Mouse (Mus musculus) thymus, postnatal 4 days (tissue): ENCODE results near the gene Fbxo40.

ENCODE experiments used
- DNase-seq: peaks from one replicate; pipeline ENCODE4 v3.0.0; 2021

The Fbxo40 gene

DNA sequence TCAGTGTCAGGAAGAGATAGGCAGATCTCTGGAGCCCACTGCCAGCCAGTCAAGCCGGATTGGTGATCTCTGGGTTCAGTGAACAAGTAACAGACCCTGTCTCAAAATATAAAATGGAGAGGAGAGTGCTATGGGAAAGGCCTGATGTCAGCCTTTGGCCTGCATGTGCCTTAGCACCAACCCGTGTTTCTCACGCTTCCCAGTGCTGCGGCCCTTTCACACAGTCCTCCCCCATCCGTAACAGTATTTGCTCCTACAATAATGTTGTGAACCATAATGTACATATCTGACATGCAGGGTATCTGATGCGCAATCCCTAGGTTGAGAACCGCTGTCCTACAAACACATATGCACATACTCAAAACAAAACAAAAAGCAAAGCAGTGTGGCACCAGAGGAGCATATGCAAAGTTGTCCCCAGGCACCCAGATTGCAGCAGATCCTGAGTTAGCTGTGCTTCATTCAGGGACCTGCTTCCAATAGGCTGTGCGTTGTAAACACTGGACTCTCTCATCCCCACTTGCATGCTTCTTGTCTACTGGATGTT is 69.1 kb downstream of the Fbxo40 start:
- no peak for DNase-seq

DNA sequence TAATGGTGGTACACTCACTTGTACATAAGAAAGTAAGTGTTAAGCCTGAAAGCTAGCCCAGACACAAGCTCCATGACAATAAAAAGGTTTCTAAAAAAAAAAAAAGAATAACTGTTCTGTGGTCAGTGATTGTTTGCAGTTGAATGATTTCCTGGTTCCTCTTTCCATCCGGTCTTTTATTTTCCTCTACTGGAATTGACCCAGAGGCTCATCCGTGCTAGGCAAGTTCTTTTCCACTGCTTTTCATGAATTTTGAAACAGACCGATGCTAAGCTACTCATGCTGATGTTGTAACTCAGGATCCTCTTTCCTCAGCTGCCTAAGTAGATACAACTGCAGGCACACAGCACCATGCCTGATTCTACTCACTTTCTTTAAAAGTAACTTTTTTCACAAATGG is 69.9 kb downstream of the Fbxo40 start:
- DNase-seq: no peak

DNA sequence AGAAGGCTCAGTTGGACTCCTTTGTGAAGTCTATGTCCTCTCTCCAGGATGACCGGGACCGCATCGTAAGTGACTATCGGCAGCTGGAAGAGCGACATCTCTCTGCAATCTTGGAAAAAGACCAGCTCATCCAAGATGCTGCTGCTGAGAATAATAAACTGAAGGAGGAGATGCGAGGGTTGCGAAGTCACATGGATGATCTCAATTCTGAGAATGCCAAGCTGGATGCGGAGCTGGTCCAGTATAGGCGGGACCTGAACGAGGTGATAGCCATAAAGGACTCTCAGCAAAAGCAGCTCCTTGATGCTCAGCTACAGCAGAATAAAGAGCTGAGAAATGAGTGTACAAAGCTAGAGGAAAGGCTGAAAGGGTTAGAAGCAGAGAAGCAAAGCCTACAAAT is 71.8 kb downstream of the Fbxo40 start:
- no peak for DNase-seq

DNA sequence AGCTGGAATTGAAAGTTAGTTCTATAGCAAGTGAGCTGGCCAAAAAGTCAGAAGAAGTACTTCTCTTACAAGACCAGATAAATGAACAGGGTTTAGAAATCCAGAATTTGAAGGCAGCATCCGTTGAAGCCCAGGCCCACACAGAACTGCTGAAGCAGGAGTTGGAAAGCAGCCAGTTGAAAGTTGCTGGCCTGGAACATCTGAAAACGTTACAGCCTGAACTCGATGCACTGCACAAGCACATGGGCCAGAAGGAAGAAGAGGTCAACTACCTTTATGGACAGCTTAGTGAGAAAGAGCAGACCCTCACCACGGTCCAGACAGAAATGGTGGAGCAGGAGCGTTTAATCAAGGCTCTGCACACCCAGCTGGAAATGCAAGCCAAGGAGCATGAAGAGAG is 76.1 kb downstream of the Fbxo40 start:
- no peak for DNase-seq
